Mouse (Mus musculus) embryonic fibroblast, embryonic 13.5 days (primary cell): ENCODE results near the gene Trp63.

Experiments
- CTCF ChIP-seq: IDR thresholded peaks from 2 replicates; pipeline ENCODE4 v1.5.1; 2011; ENCODE audit warnings: mild to moderate bottlenecking, control low read depth, low read length, moderate library complexity, borderline replicate concordance; ENCODE audit not compliant: insufficient read depth
- POLR2A ChIP-seq: IDR thresholded peaks from 2 replicates; pipeline ENCODE4 v1.6.1; 2011; ENCODE audit warnings: low read depth, mild to moderate bottlenecking, control low read depth, low read length, moderate library complexity

- TF ChIP-seq POLR2A (no peak), CTCF (no peak)
Observed at GRCm38 (mm10) chr16:25899657-25900056, 216.1 kb downstream of the Trp63 start.
